Mouse (Mus musculus) myocyte (in vitro differentiated cells): Measurements from ENCODE around the gene Fanci. TPM values are rescaled to one million over a fixed set of nuclear protein-coding genes. Genes with fewer than 3 reads are reported as not detected.

ENCODE experiments used
- H3K27me3 ChIP-seq: one replicate; pipeline ENCODE4 v1.6.1; 2011; ENCODE audit not compliant: control insufficient read depth, insufficient read depth, insufficient read length
- H3K36me3 ChIP-seq: one replicate; pipeline ENCODE4 v1.6.1; 2011; ENCODE audit not compliant: control insufficient read depth, insufficient read depth
- H3K4me2 ChIP-seq: one replicate; pipeline ENCODE4 v1.6.1; 2011; ENCODE audit warnings: low read depth, control low read depth
- H3K4me3 ChIP-seq: one replicate; pipeline ENCODE4 v1.5.1; 2011; ENCODE audit warnings: mild to moderate bottlenecking, control low read depth, moderate library complexity
- H3K79me2 ChIP-seq: one replicate; pipeline ENCODE4 v1.6.1; 2011; ENCODE audit not compliant: control insufficient read depth, insufficient read depth
- H3ac ChIP-seq: one replicate; pipeline ENCODE4 v1.6.1; 2011; ENCODE audit not compliant: control insufficient read depth, insufficient read length
- CEBPB ChIP-seq: IDR thresholded peaks from 2 replicates; pipeline ENCODE4 v1.6.1; 2011; ENCODE audit warnings: mild to moderate bottlenecking, moderate library complexity; ENCODE audit not compliant: poor library complexity, insufficient read depth, severe bottlenecking
- E2F4 ChIP-seq: IDR thresholded peaks from one replicate; pipeline ENCODE4 v1.6.1; 2011; ENCODE audit warnings: mild to moderate bottlenecking, control low read depth, moderate library complexity; ENCODE audit not compliant: insufficient read depth
- MAX ChIP-seq: IDR thresholded peaks from one replicate; pipeline ENCODE4 v1.6.1; 2011; ENCODE audit warnings: low read depth, mild to moderate bottlenecking, control low read depth
- MYOD1 ChIP-seq, 3 experiments: IDR thresholded peaks; one replicate each; pipeline ENCODE4 v1.6.1; 2011; ENCODE audit warnings: control low read depth in 2 of 3, low read depth in 2 of 3, mild to moderate bottlenecking in 2 of 3, moderate library complexity in 1 of 3; ENCODE audit not compliant: insufficient read length in 2 of 3, control insufficient read depth in 1 of 3
- MYOG ChIP-seq, 3 experiments: IDR thresholded peaks; one replicate each; pipeline ENCODE4 v1.6.1; 2011; ENCODE audit warnings: control low read depth in 2 of 3, low read depth in 2 of 3, mild to moderate bottlenecking in 2 of 3; ENCODE audit not compliant: insufficient read length in 2 of 3, control insufficient read depth in 1 of 3, insufficient read depth in 1 of 3
- POLR2A ChIP-seq: IDR thresholded peaks from one replicate; pipeline ENCODE4 v1.6.1; 2011; ENCODE audit warnings: low read depth, mild to moderate bottlenecking, control low read depth, moderate library complexity; ENCODE audit not compliant: insufficient read length
- POLR2AphosphoS2 ChIP-seq: IDR thresholded peaks from one replicate; pipeline ENCODE4 v1.6.1; 2011; ENCODE audit warnings: low read depth, control low read depth; ENCODE audit not compliant: insufficient read length
- REST ChIP-seq: IDR thresholded peaks from one replicate; pipeline ENCODE4 v1.6.1; 2011; ENCODE audit warnings: mild to moderate bottlenecking, control low read depth, moderate library complexity; ENCODE audit not compliant: insufficient read depth, insufficient read length
- SRF ChIP-seq: IDR thresholded peaks from one replicate; pipeline ENCODE4 v1.6.1; 2011; ENCODE audit warnings: low read depth; ENCODE audit not compliant: control insufficient read depth, insufficient read length
- TCF12 ChIP-seq: IDR thresholded peaks from one replicate; pipeline ENCODE4 v1.6.1; 2011; ENCODE audit warnings: mild to moderate bottlenecking, control low read depth; ENCODE audit not compliant: poor library complexity, insufficient read depth, severe bottlenecking
- TCF3 ChIP-seq: IDR thresholded peaks from one replicate; pipeline ENCODE4 v1.6.1; 2011; ENCODE audit warnings: low read depth, control low read depth; ENCODE audit not compliant: insufficient read length
- USF1 ChIP-seq: IDR thresholded peaks from one replicate; pipeline ENCODE4 v1.6.1; 2011; ENCODE audit warnings: low read depth, mild to moderate bottlenecking, control low read depth, moderate library complexity
- polyA plus RNA-seq: library from polyadenylated mRNA; unstranded; fragments of >200 nt; fragmentation: generic; extraction: Trizol; gene quantifications from one replicate; pipeline ENCODE4 v1.2.1, GENCODE M21; 2012; ENCODE audit warnings: missing spikeins

Fanci gene
- polyA plus RNA-seq, 1 experiment: 1.6 TPM

DNA sequence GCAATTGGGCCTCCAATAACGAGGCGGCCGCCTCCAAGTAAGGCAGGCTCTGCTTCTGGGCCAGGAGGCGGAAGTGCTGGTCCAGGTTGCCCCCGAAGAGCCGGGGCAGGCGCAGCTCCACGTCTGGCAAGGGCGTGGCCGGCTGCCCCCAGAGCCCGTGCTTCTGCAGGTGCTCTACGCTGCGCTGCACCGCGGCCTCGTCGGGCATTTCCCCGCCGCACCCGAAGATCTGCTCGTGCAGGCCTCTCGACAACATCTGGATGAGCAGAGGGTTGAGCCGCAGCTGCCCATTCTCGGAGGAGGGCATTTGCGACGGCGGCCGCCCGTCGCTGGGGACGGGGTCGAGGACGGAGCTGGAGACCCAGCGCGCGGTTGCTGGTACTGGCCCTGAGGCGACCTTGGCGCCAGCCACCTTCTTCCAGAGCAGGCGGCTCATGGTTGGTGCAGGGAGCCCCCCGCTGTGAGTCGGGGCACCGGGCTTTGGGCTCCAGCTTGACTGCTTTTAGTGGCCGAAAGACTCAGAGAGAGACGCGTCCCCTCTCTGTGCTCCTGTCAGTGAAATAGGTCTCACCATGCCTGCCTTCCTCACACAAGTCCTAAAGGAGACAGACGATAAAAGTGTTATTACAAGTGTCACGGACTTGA, 73.2 kb downstream of the Fanci start:
- peak overlapping the region; percentile 71 for H3ac ChIP-seq
- no peaks in the 10 kb centered on the region for H3K27me3 ChIP-seq
- peak overlapping the region; percentile 51 for H3K4me3 ChIP-seq

DNA sequence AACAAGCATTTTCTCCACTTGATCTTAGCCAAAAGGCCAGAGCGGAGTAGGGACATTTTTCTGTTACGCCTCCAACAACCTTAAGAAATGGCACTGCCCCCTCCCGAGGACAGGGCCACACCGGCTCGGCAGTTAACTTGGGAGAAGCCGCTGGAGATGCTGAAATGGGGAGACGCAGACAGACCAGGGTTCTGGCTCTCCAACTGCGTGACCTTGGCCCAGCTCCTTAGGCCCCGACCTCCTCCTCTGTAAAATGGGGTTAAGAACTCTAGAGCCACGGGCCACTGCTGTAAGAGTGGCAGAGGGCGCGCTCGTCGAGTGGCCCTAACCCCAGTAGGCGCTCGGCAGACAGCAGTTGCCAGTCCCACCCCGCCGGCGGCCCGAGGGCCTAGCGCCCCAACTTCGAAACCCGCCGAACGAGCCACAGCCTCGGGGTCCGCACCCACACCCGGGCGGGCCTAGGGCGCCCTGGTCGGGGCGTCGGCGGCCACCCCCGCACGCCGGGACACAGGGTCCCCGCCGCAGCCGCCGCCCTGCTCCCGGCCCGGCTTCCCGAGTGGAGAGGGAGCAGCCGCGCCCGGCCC, 73.8 kb downstream of the Fanci start:
- Histone ChIP-seq H3K79me2 (peaks cover 15% of the 10 kb centered on the region), H3K4me3 (peak overlapping the region; percentile 51), H3K27me3 (no peaks in the 10 kb centered on the region), H3K4me2 (peak overlapping the region; percentile 93), H3K36me3 (no peaks in the 10 kb centered on the region), H3ac (peak overlapping the region; percentile 71)
- TF ChIP-seq MYOD1 (IDR thresholded peaks at IDR 0.05; ENCODE audit: control insufficient read depth in 1 of 3, insufficient read length in 2 of 3, low read depth in 2 of 3) (no peak), POLR2A (no peak), E2F4 (no peak), MYOG (IDR thresholded peaks at IDR 0.05; ENCODE audit: control insufficient read depth in 1 of 3, insufficient read depth in 1 of 3, insufficient read length in 2 of 3, low read depth in 2 of 3) (no peak), USF1 (no peak)

More for the DNA sequence above, 73.2 kb downstream of the Fanci start:
- Histone ChIP-seq H3K36me3 (no peaks in the 10 kb centered on the region), H3K79me2 (peaks cover 15% of the 10 kb centered on the region), H3K4me2 (peak overlapping the region; percentile 93)
- TF ChIP-seq CEBPB: no peak
- TF ChIP-seq MYOD1 (IDR thresholded peaks at IDR 0.05; ENCODE audit: control insufficient read depth in 1 of 3, insufficient read length in 2 of 3, low read depth in 2 of 3): no peak
- TF ChIP-seq E2F4: no peak
- no peak for TF ChIP-seq USF1

- Histone ChIP-seq H3ac (peak within 1 kb of the TSS; percentile 71), H3K4me3 (peak within 1 kb of the TSS; percentile 51), H3K79me2 (peaks cover 15% of the 10 kb centered on the region), H3K27me3 (no peaks in the 10 kb centered on the region), H3K36me3 (no peaks in the 10 kb centered on the region), H3K4me2 (peak within 1 kb of the TSS; percentile 93)
- TF ChIP-seq MAX (no peak), CEBPB (0 out of 2 replicates have a peak, but pooled peaks have one; percentile 14), TCF3 (no peak), POLR2AphosphoS2 (peak; percentile 92), MYOG (IDR thresholded peaks at IDR 0.05; ENCODE audit: control insufficient read depth in 1 of 3, insufficient read depth in 1 of 3, insufficient read length in 2 of 3, low read depth in 2 of 3) (peak in 1 of 3 experiments; percentile 66), SRF (no peak), MYOD1 (IDR thresholded peaks at IDR 0.05; ENCODE audit: control insufficient read depth in 1 of 3, insufficient read length in 2 of 3, low read depth in 2 of 3) (peak in 2 of 3 experiments; percentile 30 to 55), REST (no peak), E2F4 (no peak), TCF12 (no peak), USF1 (peak; percentile 60), POLR2A (peak; percentile 97)
These were observed 74.5 kb downstream of the Fanci start, which contains the start of gene Polg for GRCm38 (mm10) chr7:79466053-79466901. Polg (minus strand) TSS chr7:79466362.

- Histone ChIP-seq H3K27me3 (no peaks in the 10 kb centered on the region), H3ac (no peak overlapping the region), H3K4me3 (no peak overlapping the region), H3K36me3 (no peaks in the 10 kb centered on the region), H3K79me2 (peaks cover 15% of the 10 kb centered on the region), H3K4me2 (no peak overlapping the region)
- TF ChIP-seq MYOD1 (IDR thresholded peaks at IDR 0.05; ENCODE audit: control insufficient read depth in 1 of 3, insufficient read length in 2 of 3, low read depth in 2 of 3) (no peak), SRF (no peak), TCF3 (no peak), USF1 (no peak), REST (no peak), MAX (no peak), POLR2A (no peak), MYOG (IDR thresholded peaks at IDR 0.05; ENCODE audit: control insufficient read depth in 1 of 3, insufficient read depth in 1 of 3, insufficient read length in 2 of 3, low read depth in 2 of 3) (no peak), TCF12 (no peak), CEBPB (no peak), E2F4 (no peak)
These were observed 76.2 kb downstream of the Fanci start for GRCm38 (mm10) chr7:79467951-79468350.
